Mouse (Mus musculus) limb, embryonic 13.5 days (tissue): ENCODE results near the gene Tff1. TPM values are rescaled to one million over a fixed set of nuclear protein-coding genes. Genes with fewer than 3 reads are reported as not detected.

Source experiments
- ATAC-seq: fragments of 200-750 bp; cut with Nextera tagmentation; 2 replicates; pipeline ENCODE4 v1.8.0; 2017; ENCODE audit warnings: low read depth, moderate number of reproducible peaks, moderate TSS enrichment; ENCODE audit not compliant: low FRiP score
- H3K27ac ChIP-seq: fragments of 300-500 bp; sonication (generic); 2 replicates; pipeline ENCODE4 v1.5.1; 2015; ENCODE audit warnings: inconsistent platforms, mild to moderate bottlenecking, moderate library complexity
- H3K27me3 ChIP-seq: fragments of 300-500 bp; sonication (generic); 2 replicates; pipeline ENCODE4 v1.6.1; 2015; ENCODE audit warnings: mild to moderate bottlenecking, inconsistent platforms
- H3K36me3 ChIP-seq: fragments of 300-500 bp; sonication (generic); 2 replicates; pipeline ENCODE4 v1.6.1; 2015; ENCODE audit warnings: inconsistent platforms, mild to moderate bottlenecking, moderate library complexity
- H3K4me1 ChIP-seq: fragments of 300-500 bp; sonication (generic); 2 replicates; pipeline ENCODE4 v1.6.1; 2015; ENCODE audit warnings: inconsistent platforms
- H3K4me2 ChIP-seq: fragments of 300-500 bp; sonication (generic); replicated peaks from 2 replicates; pipeline ENCODE4 v1.6.1; 2015; ENCODE audit warnings: inconsistent platforms, mild to moderate bottlenecking, moderate library complexity
- H3K4me3 ChIP-seq: fragments of 300-500 bp; sonication (generic); 2 replicates; pipeline ENCODE4 v1.5.1; 2015; ENCODE audit warnings: moderate library complexity, mild to moderate bottlenecking, inconsistent platforms
- H3K9ac ChIP-seq: fragments of 300-500 bp; sonication (generic); 2 replicates; pipeline ENCODE4 v1.6.1; 2015; ENCODE audit warnings: mild to moderate bottlenecking, inconsistent platforms
- H3K9me3 ChIP-seq: fragments of 300-500 bp; sonication (generic); 2 replicates; pipeline ENCODE4 v1.6.1; 2016; ENCODE audit warnings: inconsistent platforms
- WGBS: fragments of 180-500 bp; shearing (Covaris S2); methylation state at CpG from one replicate; pipeline ENCODE4 v1.1.7; 2015; 5-methylcytosine and 5-hydroxymethylcytosine counted together
- polyA plus RNA-seq: library from polyadenylated mRNA; unstranded; fragments of >200 nt; fragmentation: Nextera tagmentation; extraction: Ambion mirVana; gene quantifications from 2 replicates; pipeline ENCODE4 v1.2.1, GENCODE M21; 2015

Tff1 gene
- polyA plus RNA-seq, 1 experiment from 2014 or later: not detected

DNA sequence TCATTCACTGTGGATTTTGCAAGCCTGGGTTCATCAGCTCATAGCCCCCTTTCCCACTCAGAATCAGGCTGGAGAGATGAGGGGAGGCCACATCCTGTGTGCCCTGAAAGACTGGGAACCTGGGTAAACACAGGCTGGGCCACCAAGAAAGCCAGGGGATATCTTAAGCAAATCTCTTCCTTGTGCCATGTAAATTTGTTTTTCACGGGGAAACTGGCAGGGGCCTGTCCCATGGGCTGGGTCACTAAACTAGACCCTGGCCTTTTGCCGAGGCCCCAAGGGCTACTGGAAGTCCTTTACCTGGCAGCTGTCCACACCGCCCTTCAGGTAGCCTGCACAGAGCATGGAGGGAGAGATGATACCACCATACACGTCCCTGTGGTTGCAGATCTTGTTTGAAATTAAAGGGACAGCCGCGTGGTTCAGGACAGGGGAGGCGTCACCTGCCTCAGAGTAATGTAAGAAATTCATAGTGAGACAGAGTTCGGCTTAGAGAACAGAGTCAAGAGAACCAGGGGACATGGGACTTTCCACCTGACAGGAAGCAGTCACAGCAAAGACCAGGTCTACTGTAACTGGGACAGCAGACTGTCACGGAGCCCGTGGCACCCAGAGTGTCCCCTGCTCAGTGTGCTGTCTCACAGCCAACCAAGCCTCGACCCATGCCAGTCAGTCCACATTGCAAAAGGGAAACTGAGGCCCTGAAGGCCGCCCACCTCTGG, 19.4 kb upstream of the Tff1 start:
- Histone ChIP-seq H3K27me3 (peaks cover 10% of the 10 kb centered on the region; the same call in 1 of the 2 replicates), H3K4me2 (no peak overlapping the region), H3K4me1 (no peaks in the 10 kb centered on the region), H3K9ac (no peak overlapping the region), H3K27ac (no peak overlapping the region), H3K36me3 (no peaks in the 10 kb centered on the region), H3K9me3 (no peaks in the 10 kb centered on the region), H3K4me3 (no peak overlapping the region)
- ATAC-seq: no peak
- WGBS: 82% methylated on average over 12 of the region's 12 CpGs

DNA sequence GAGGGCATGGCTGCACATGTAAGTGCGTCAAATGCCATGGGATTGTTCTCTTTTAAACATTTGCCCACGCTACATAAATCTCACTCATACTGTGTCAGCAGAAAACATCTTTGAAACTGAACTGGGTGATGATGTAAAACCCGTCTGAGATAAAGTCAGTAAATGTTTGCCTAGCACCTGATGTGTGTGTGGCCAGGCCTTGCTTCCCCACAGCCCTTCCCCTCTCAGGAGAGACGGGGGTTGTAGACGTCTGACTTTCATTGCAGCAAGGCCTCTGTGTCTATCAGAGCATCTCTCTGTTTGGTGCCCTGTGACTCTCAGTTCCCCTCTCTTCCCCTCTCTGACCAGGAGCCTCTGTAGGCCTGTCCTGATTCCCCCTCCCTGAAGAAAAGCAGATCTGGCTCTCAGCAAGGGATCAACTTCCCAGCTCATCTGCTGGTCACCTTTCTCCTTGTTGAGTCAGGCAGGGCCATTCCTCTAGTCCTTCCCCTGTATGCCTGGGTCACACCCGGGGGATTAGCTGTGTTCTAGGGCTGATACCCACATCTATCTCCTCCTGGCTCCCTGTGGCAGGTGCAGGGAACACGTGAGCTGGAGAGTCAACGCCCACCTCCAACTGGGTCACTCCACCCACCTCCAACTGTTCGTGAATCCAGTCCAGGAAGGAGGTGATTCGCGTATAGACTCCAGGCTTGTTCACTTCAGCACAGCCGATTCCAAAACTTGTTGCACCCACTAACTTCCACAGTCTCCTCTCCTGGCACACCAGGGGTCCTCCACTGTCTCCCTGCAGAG, 18.3 kb upstream of the Tff1 start:
- H3K36me3 ChIP-seq: no peaks in the 10 kb centered on the region
- H3K4me2 ChIP-seq: no peak overlapping the region
- no peak for ATAC-seq
- no peaks in the 10 kb centered on the region for H3K4me1 ChIP-seq
- no peak overlapping the region for H3K4me3 ChIP-seq
- H3K9ac ChIP-seq: no peak overlapping the region
- peaks cover 14% of the 10 kb centered on the region; the same call in 1 of the 2 replicates for H3K27me3 ChIP-seq
- WGBS: 66% methylated on average over 12 of the region's 12 CpGs
- no peak overlapping the region for H3K27ac ChIP-seq
- H3K9me3 ChIP-seq: no peaks in the 10 kb centered on the region

DNA sequence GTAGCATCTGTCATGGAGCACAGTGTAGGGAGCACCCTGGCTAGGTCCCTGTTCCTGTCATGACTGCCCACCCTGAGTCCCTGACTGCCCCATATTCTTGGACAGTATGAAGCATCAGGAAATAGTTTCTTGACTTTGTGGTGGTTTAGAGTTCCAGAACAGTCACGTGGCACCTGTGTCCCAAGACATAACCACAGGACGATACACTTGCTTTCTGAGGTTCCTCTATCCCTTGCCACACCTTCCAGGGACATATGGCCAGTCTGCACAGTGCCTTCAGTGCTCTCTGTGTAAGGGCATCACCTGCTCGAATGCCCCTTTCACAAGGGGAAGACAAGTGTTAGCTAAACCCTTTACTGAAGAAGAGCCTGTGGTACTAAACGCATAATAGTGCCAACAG, 16.4 kb upstream of the Tff1 start:
- 78% methylated on average over 4 of the region's 4 CpGs for WGBS

DNA sequence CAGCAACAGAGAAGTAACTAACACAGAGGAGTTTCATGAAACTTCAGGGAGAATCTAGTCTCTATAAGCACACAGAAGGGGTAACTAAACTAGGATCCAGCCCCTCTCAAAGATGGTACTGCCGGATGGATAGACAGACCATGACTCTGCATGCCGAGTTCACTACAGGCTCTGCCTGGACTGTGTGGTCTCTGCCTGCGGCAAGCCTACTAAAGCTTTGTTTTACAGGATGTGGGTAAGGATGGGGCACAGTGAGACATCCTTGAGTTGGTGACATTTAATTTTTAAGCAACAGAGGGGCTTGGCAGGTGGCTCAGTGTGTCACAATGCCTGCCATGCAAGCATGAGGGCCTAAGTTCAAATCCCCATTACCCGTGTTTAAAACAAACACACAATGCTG, 11.2 kb upstream of the Tff1 start:
- H3K9me3 ChIP-seq: no peaks in the 10 kb centered on the region
- H3K4me2 ChIP-seq: no peak overlapping the region
- H3K36me3 ChIP-seq: no peaks in the 10 kb centered on the region
- no peak for ATAC-seq
- WGBS: 93% methylated on average over 4 of the region's 4 CpGs
- H3K4me3 ChIP-seq: no peak overlapping the region
- H3K4me1 ChIP-seq: no peaks in the 10 kb centered on the region
- peaks cover 44% of the 10 kb centered on the region for H3K27me3 ChIP-seq
- H3K27ac ChIP-seq: no peak overlapping the region
- no peak overlapping the region for H3K9ac ChIP-seq

More for the DNA sequence above, 16.4 kb upstream of the Tff1 start:
- peaks cover 23% of the 10 kb centered on the region; the same call in 1 of the 2 replicates for H3K27me3 ChIP-seq
- ATAC-seq: no peak
- no peak overlapping the region for H3K4me3 ChIP-seq
- H3K4me1 ChIP-seq: no peaks in the 10 kb centered on the region
- H3K9me3 ChIP-seq: no peaks in the 10 kb centered on the region
- no peaks in the 10 kb centered on the region for H3K36me3 ChIP-seq
- no peak overlapping the region for H3K9ac ChIP-seq
- H3K27ac ChIP-seq: no peak overlapping the region
- H3K4me2 ChIP-seq: no peak overlapping the region

DNA sequence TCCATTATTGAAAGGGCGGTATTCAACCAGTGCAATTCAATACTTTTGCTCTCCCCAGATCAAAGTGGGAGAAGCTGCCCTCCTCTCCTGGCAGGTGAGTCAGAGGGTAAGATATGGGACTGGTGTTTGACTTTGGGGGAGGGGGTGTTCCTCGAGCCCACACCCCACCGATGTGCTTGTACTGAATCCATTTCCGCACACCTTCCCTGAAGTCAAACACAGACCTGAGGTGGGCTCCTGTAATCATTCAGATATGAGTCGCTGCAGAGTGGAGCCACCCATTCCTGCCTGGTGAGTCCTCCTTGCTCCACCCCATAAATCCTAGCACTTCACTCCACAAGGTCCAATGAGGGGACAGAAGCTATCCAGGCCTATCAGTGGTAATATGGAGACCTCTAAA, 4.7 kb upstream of the Tff1 start:
- Histone ChIP-seq H3K4me3 (no peak overlapping the region), H3K36me3 (no peaks in the 10 kb centered on the region), H3K4me1 (no peaks in the 10 kb centered on the region), H3K27ac (no peak overlapping the region), H3K27me3 (peaks cover 52% of the 10 kb centered on the region), H3K9me3 (no peaks in the 10 kb centered on the region), H3K4me2 (no peak overlapping the region), H3K9ac (no peak overlapping the region)
- ATAC-seq: no peak
- WGBS: 86% methylated on average over 5 of the region's 5 CpGs

DNA sequence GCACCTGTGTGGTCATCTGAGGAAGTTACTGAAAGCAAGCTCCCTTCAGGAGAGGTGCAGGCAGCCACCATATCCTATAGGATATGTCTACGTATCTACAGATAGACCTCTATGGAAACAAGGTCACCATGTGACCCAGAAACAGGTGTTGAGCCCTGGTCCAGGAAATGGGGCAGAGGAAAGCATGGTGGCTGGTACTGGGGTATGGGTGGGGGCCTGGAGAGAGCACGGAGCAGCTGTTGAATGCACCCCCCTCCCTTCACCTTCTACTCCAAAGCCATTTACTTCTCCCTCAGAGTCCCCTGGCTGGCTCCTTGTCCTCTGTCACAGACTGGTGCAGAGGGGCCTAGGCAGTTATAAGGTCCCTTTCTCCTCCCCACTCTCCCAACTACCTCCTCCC, 1.3 kb downstream of the Tff1 start:
- Histone ChIP-seq H3K4me3 (no peak overlapping the region), H3K27me3 (peaks cover 41% of the 10 kb centered on the region), H3K36me3 (no peaks in the 10 kb centered on the region), H3K4me2 (no peak overlapping the region), H3K27ac (no peak overlapping the region), H3K4me1 (no peaks in the 10 kb centered on the region), H3K9me3 (no peaks in the 10 kb centered on the region), H3K9ac (no peak overlapping the region)
- no peak for ATAC-seq
- 79% methylated on average over 2 of the region's 2 CpGs for WGBS

DNA sequence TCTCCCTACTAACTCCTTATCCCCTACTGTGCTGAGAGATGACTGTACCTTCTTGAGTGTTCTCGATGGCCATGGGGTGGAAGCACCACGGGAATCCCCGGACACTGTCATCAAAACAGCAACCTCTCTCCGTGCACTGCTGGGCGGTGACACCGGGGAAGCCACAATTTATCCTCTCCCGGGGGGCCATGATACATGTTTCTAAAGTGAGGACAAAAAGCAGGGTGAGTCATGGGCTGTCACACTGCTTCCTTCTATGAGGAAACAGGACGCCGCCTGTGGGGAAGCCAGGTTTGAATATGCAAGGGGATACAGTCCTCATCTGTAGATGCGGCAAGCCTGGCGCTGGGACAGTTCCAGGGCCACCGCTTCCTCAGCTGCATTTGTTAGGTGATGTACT, 2.5 kb downstream of the Tff1 start:
- Histone ChIP-seq H3K27me3 (peaks cover 38% of the 10 kb centered on the region), H3K4me1 (no peaks in the 10 kb centered on the region), H3K4me2 (no peak overlapping the region), H3K9me3 (no peaks in the 10 kb centered on the region), H3K36me3 (no peaks in the 10 kb centered on the region), H3K9ac (no peak overlapping the region), H3K4me3 (no peak overlapping the region), H3K27ac (no peak overlapping the region)
- ATAC-seq: no peak
- WGBS: 89% methylated on average over 12 of the region's 12 CpGs

DNA sequence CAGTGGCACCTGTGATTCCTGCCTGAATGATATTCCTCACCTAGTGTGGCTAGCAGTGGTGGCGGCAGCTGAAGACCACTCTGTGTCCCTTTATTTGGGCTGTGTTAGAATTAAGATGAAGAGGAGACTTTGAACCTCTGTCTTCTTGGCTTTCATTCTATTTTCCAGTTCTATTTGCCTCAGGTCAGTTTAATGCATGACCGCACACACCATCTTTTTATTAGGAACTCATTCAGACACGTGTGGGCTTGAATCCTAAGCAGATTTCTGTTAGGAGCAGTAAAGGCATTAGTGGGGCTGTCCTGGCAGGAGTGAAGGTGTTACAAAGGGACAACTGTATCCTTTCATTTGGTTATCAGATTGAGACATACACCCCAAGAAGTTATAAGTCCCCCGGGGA, 4.8 kb downstream of the Tff1 start:
- H3K27ac ChIP-seq: no peak overlapping the region
- no peak for ATAC-seq
- no peaks in the 10 kb centered on the region for H3K4me1 ChIP-seq
- H3K27me3 ChIP-seq: peaks cover 18% of the 10 kb centered on the region; the same call in 1 of the 2 replicates
- H3K9ac ChIP-seq: no peak overlapping the region
- no peaks in the 10 kb centered on the region for H3K36me3 ChIP-seq
- WGBS: 74% methylated on average over 4 of the region's 4 CpGs
- no peak overlapping the region for H3K4me3 ChIP-seq
- no peaks in the 10 kb centered on the region for H3K9me3 ChIP-seq
- no peak overlapping the region for H3K4me2 ChIP-seq

DNA sequence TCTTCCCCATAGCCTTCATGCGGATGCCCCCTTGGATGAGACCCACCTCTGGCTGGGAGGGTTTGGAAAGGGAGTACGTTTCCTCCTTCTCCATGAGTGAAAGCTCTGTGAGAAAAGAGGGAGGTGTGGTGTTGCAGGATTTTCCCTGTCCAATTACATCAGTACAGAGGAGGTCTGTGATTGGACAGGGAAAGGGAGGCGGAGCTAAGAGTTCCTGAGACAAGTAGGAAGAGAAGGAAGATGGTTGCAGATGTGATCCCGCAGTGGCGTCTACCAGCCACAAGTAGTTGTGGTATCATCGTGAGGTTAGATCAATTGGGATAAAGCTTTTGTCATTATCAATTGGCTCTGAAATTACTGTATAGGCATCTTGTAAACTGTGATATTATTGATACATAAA, 7.2 kb downstream of the Tff1 start:
- Histone ChIP-seq H3K4me1 (no peaks in the 10 kb centered on the region), H3K27me3 (0 out of 2 replicates have a peak, but pooled peaks cover under 1% of the 10 kb centered on the region), H3K4me2 (no peak overlapping the region), H3K36me3 (no peaks in the 10 kb centered on the region), H3K9me3 (no peaks in the 10 kb centered on the region), H3K27ac (no peak overlapping the region), H3K4me3 (no peak overlapping the region), H3K9ac (no peak overlapping the region)
- no peak for ATAC-seq
- 74% methylated on average over 6 of the region's 6 CpGs for WGBS

DNA sequence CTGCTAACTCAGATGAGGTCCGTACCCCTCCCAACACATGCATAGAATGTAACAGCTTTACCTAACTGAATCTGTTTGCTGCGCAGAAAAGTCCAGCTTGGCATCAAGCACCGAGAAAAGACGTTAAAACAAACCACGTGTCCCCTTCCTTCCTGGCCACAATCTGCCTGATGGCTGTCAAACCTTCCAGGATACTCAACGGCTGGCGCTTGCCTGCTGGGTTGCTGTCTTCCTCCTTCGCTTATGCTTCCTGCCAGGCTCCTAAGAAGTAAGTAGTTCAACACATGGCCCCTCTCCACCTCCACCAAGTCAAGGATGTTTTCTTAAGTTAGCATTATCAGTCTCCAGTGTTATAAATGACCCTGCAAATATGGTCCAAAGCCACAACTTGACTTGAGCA, 11.3 kb downstream of the Tff1 start:
- Histone ChIP-seq H3K4me3 (no peak overlapping the region), H3K9ac (no peak overlapping the region), H3K36me3 (no peaks in the 10 kb centered on the region), H3K27me3 (no peaks in the 10 kb centered on the region), H3K4me2 (no peak overlapping the region), H3K9me3 (peaks cover 7% of the 10 kb centered on the region; the same call in 1 of the 2 replicates), H3K4me1 (no peaks in the 10 kb centered on the region), H3K27ac (no peak overlapping the region)
- ATAC-seq: no peak
- WGBS: 67% methylated on average over 8 of the region's 8 CpGs

DNA sequence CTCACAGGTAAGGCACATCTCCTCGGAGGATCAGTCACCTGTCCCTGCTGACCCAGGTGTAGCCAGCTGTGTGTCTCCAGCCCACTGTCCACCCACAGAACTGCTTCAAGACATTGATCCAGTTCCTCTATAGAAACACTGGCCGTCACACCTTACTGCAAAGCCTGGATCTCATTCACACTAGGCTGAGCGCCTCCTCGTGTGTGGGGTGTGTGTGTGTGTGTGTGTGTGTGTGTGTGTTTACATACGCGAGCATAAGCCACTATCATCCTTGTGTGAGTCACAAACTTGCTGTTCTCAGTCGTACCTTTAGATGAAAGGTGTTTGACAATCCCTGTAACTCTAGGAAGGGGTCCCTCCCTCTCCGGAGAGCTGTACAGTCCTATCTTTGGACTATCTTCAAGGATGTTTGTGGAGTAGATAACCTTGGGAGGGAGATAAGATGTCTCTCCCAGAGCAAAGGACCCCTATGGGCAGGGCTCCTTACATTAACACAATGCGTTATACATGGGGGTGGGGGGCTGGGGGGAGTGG, 12.0 kb downstream of the Tff1 start:
- ATAC-seq: no peak
- 80% methylated on average over 9 of the region's 9 CpGs for WGBS

DNA sequence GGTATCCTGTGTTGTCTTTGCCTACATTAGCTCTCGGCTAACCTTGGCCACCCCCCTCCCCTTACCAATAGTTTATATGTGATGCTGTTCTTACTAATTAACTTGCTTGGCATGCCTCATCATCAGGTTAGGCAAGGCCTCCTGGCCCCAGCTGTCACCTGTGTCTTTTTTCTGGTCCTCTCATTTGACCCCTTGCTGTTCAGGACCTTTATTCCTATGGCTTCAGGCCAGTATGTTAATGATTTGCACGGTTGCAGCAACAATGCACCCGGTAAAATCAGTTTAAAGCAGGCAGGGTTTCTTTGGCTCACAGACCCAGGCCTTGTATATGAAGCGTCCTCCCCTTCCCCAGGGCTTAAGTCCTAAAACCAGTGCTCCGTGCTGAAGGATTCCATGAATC, 12.6 kb downstream of the Tff1 start:
- H3K36me3 ChIP-seq: no peaks in the 10 kb centered on the region
- no peaks in the 10 kb centered on the region for H3K27me3 ChIP-seq
- no peak overlapping the region for H3K9ac ChIP-seq
- H3K4me2 ChIP-seq: no peak overlapping the region
- 49% methylated on average over 5 of the region's 5 CpGs for WGBS
- no peak overlapping the region for H3K27ac ChIP-seq
- ATAC-seq: no peak
- peaks cover 7% of the 10 kb centered on the region; the same call in 1 of the 2 replicates for H3K9me3 ChIP-seq
- no peaks in the 10 kb centered on the region for H3K4me1 ChIP-seq
- no peak overlapping the region for H3K4me3 ChIP-seq

More for the DNA sequence above, 12.0 kb downstream of the Tff1 start:
- H3K36me3 ChIP-seq: no peaks in the 10 kb centered on the region
- no peaks in the 10 kb centered on the region for H3K4me1 ChIP-seq
- H3K4me2 ChIP-seq: no peak overlapping the region
- peaks cover 7% of the 10 kb centered on the region; the same call in 1 of the 2 replicates for H3K9me3 ChIP-seq
- no peaks in the 10 kb centered on the region for H3K27me3 ChIP-seq
- no peak overlapping the region for H3K4me3 ChIP-seq
- no peak overlapping the region for H3K27ac ChIP-seq
- H3K9ac ChIP-seq: no peak overlapping the region
